ENCODE assay signal across 8 mouse cellular contexts in genomic region chr5:38561426-38562024, GRCm38 (mm10). TPM values are rescaled to one million over a fixed set of nuclear protein-coding genes. Genes with fewer than 3 reads are reported as not detected.
DNase-seq lines count a peak whose midpoint lies in the region; ATAC-seq and TF ChIP-seq lines count a peak whose summit lies in the region.

No protein-coding gene starts in this region.

- TF ChIP-seq CTCF in lung, postnatal 0 days (IDR thresholded peaks at IDR 0.05) = no peak

- WGBS in hindbrain, embryonic 10.5 days = under 1% methylated on average over 79 of the region's 79 CpGs
- 1% methylated on average over 62 of the region's 79 CpGs for whole genome bisulfite sequencing in lung, postnatal 0 days

- TF ChIP-seq EP300 in lung, postnatal 0 days (IDR thresholded peaks at IDR 0.05) = 0 out of 2 replicates have a peak, but pooled peaks have one; percentile 6

- no peaks in the 10 kb centered on the region for H3K27me3 ChIP-seq in hindbrain, embryonic 10.5 days (ENCODE audit: insufficient read depth, poor library complexity, severe bottlenecking)
- no peaks in the 10 kb centered on the region for H3K27me3 ChIP-seq in lung, postnatal 0 days (replicated peaks; ENCODE audit: insufficient read depth, low read length)

- H3K4me3 ChIP-seq in hindbrain, embryonic 10.5 days = peak overlapping the region; percentile 92
- peak overlapping the region; percentile 97 for H3K4me3 ChIP-seq in lung, postnatal 0 days (ENCODE audit: low read depth, low read length)

- peak overlapping the region; percentile 97 for H3K27ac ChIP-seq in hindbrain, embryonic 10.5 days
- H3K27ac ChIP-seq in lung, postnatal 0 days (ENCODE audit: low read length) = peak overlapping the region; percentile 98

- peak overlapping the region; percentile 77 for H3K4me2 ChIP-seq in lung, postnatal 0 days (replicated peaks; ENCODE audit: low read depth, low read length)

- H3K9ac ChIP-seq in lung, postnatal 0 days (replicated peaks; ENCODE audit: low read depth) = peak overlapping the region; percentile 87

- peaks cover 31% of the 10 kb centered on the region for H3K4me1 ChIP-seq in hindbrain, embryonic 10.5 days (replicated peaks)
- peaks cover 12% of the 10 kb centered on the region for H3K4me1 ChIP-seq in lung, postnatal 0 days (ENCODE audit: insufficient read depth, low read depth, low read length)

- H3K9me3 ChIP-seq in hindbrain, embryonic 10.5 days = no peaks in the 10 kb centered on the region
- H3K9me3 ChIP-seq in lung, postnatal 0 days (ENCODE audit: low read length) = no peaks in the 10 kb centered on the region

- peaks cover 32% of the 10 kb centered on the region for H3K36me3 ChIP-seq in hindbrain, embryonic 10.5 days
- H3K36me3 ChIP-seq in lung, postnatal 0 days (ENCODE audit: insufficient read depth, low read length) = no peaks in the 10 kb centered on the region; the same call in none of the 2 replicates

- peak; percentile 91 for ATAC-seq in frontal cortex, adult (ENCODE audit: low TSS enrichment)
- ATAC-seq in lung, postnatal 0 days = peak; percentile 99

- DNase-seq in MEL-GATA-1-ER (ENCODE audit: extremely low read depth, low read depth) = peak; percentile 83
- DNase-seq in cerebellum, adult 8-10 months = peak; percentile 98
- peak; percentile 98 for DNase-seq in hindbrain, embryonic 10.5 days (ENCODE audit: low spot score)
- peak; percentile 98 for DNase-seq in layer of hippocampus, adult 9-11 months
- DNase-seq in lung, postnatal 0 days (ENCODE audit: low spot score) = peak; percentile 98
- peak; percentile 99 for DNase-seq in ovary, postnatal 14 days (ENCODE audit: low spot score)
- peak; percentile 100 for DNase-seq in thymus, postnatal 14 days

RNA-seq across cellular contexts. Expression of gene Wdr1, which starts 1.5 kb away (rescaled TPM):
- 168 and 171 TPM in 2 replicates for polyA plus RNA-seq in hindbrain, embryonic 10.5 days (2016; fragmentation: Nextera tagmentation; extraction: Ambion mirVana)
- polyA plus RNA-seq in lung, postnatal 0 days (2015; fragmentation: Nextera tagmentation; extraction: Ambion mirVana) = 158 and 175 TPM in 2 replicates

RNA-seq across cellular contexts. Expression of gene Slc2a9, which starts 58.6 kb away (rescaled TPM):
- 0.11 and 0.44 TPM in 2 replicates for polyA plus RNA-seq in hindbrain, embryonic 10.5 days (2016; fragmentation: Nextera tagmentation; extraction: Ambion mirVana)
- polyA plus RNA-seq in lung, postnatal 0 days (2015; fragmentation: Nextera tagmentation; extraction: Ambion mirVana) = 2.2 and 2.4 TPM in 2 replicates

Comparison
In these comparisons a context has a peak if more than half of its experiments do, and no peak if none do; other contexts are left out.
1. Peak in every context shown above with its lines: DNase-seq, ATAC-seq, H3K4me3 ChIP-seq and H3K27ac ChIP-seq.